Mouse (Mus musculus) stomach, embryonic 15.5 days (tissue): Measurements from ENCODE around the gene Utp6. TPM values are rescaled to one million over a fixed set of nuclear protein-coding genes. Genes with fewer than 3 reads are reported as not detected.
"Not testable (repeated sequence)": the region's sequence is repeated elsewhere in the genome, so short reads cannot be mapped to it uniquely, and the experiment has no call there.

Experiments used
- ATAC-seq: fragments of 200-750 bp; cut with Nextera tagmentation; 2 replicates; pipeline ENCODE4 v1.8.0; 2017; ENCODE audit warnings: low read depth, moderate number of reproducible peaks, moderate TSS enrichment; ENCODE audit not compliant: insufficient read depth, low FRiP score
- H3K27ac ChIP-seq: fragments of 300-500 bp; sonication (generic); 2 replicates; pipeline ENCODE4 v1.5.1; 2015; ENCODE audit warnings: mild to moderate bottlenecking, inconsistent platforms
- H3K27me3 ChIP-seq: fragments of 300-500 bp; sonication (generic); replicated peaks from 2 replicates; pipeline ENCODE4 v1.6.1; 2015; ENCODE audit warnings: inconsistent platforms
- H3K36me3 ChIP-seq: fragments of 300-500 bp; sonication (generic); 2 replicates; pipeline ENCODE4 v1.6.1; 2015; ENCODE audit warnings: inconsistent platforms
- H3K4me1 ChIP-seq: fragments of 300-500 bp; sonication (generic); 2 replicates; pipeline ENCODE4 v1.6.1; 2015; ENCODE audit warnings: inconsistent platforms
- H3K4me2 ChIP-seq: fragments of 300-500 bp; sonication (generic); 2 replicates; pipeline ENCODE4 v1.6.1; 2015; ENCODE audit warnings: mild to moderate bottlenecking, inconsistent platforms
- H3K4me3 ChIP-seq: fragments of 300-500 bp; sonication (generic); replicated peaks from 2 replicates; pipeline ENCODE4 v1.5.1; 2015; ENCODE audit warnings: inconsistent platforms
- H3K9ac ChIP-seq: fragments of 300-500 bp; sonication (generic); 2 replicates; pipeline ENCODE4 v1.6.1; 2015; ENCODE audit warnings: inconsistent platforms
- H3K9me3 ChIP-seq: fragments of 300-500 bp; sonication (generic); 2 replicates; pipeline ENCODE4 v1.6.1; 2016; ENCODE audit warnings: inconsistent platforms
- WGBS: fragments of 180-500 bp; shearing (Covaris S2); methylation state at CpG from one replicate; pipeline ENCODE4 v1.1.7; 2015; 5-methylcytosine and 5-hydroxymethylcytosine counted together
- polyA plus RNA-seq: library from polyadenylated mRNA; unstranded; fragments of >200 nt; fragmentation: Nextera tagmentation; extraction: Ambion mirVana; gene quantifications from 2 replicates; pipeline ENCODE4 v1.2.1, GENCODE M21; 2015

Gene Utp6
- polyA plus RNA-seq, 1 experiment from 2014 or later = 41.9 TPM

- 83% methylated on average over 6 of the region's 6 CpGs for WGBS
- not testable (repeated sequence) for H3K27ac ChIP-seq, H3K9me3 ChIP-seq, H3K4me2 ChIP-seq, H3K9ac ChIP-seq, H3K4me1 ChIP-seq, H3K4me3 ChIP-seq, H3K36me3 ChIP-seq, ATAC-seq
- H3K27me3 ChIP-seq = peaks cover 14% of the 10 kb centered on the region
Observed at GRCm38 (mm10) chr11:79976645-79977044, 14.5 kb upstream of the Utp6 start.

GRCm38 (mm10) chr11:79976222-79976621, 14.0 kb upstream of the Utp6 start:
- H3K4me3 ChIP-seq = no peak overlapping the region
- 94% methylated on average over 1 of the region's 1 CpGs for WGBS

GRCm38 (mm10) chr11:79975377-79975776, 13.2 kb upstream of the Utp6 start:
- H3K9me3 ChIP-seq = no peaks in the 10 kb centered on the region
- H3K4me3 ChIP-seq = no peak overlapping the region
- no peaks in the 10 kb centered on the region for H3K36me3 ChIP-seq
- H3K9ac ChIP-seq = no peak overlapping the region
- ATAC-seq = no peak
- no peak overlapping the region for H3K27ac ChIP-seq
- no peak overlapping the region for H3K4me2 ChIP-seq
- H3K4me1 ChIP-seq = peaks cover 7% of the 10 kb centered on the region
- WGBS = 72% methylated on average over 2 of the region's 2 CpGs
- H3K27me3 ChIP-seq = peaks cover 14% of the 10 kb centered on the region

More at GRCm38 (mm10) chr11:79976222-79976621, 14.0 kb upstream of the Utp6 start:
- peaks cover 14% of the 10 kb centered on the region for H3K27me3 ChIP-seq
- no peak for ATAC-seq
- peaks cover 7% of the 10 kb centered on the region for H3K4me1 ChIP-seq
- no peaks in the 10 kb centered on the region for H3K9me3 ChIP-seq
- no peak overlapping the region for H3K9ac ChIP-seq
- no peaks in the 10 kb centered on the region for H3K36me3 ChIP-seq
- H3K4me2 ChIP-seq = no peak overlapping the region
- no peak overlapping the region for H3K27ac ChIP-seq

GRCm38 (mm10) chr11:79973626-79974476, 11.7 kb upstream of the Utp6 start:
- H3K9me3 ChIP-seq = no peaks in the 10 kb centered on the region
- H3K27me3 ChIP-seq = peaks cover 14% of the 10 kb centered on the region
- peaks cover 7% of the 10 kb centered on the region for H3K4me1 ChIP-seq
- no peaks in the 10 kb centered on the region for H3K36me3 ChIP-seq
- H3K9ac ChIP-seq = peak overlapping the region; percentile 16; the same call in 1 of the 2 replicates
- WGBS = under 1% methylated on average over 41 of the region's 41 CpGs
- H3K27ac ChIP-seq = no peak overlapping the region
- no peak for ATAC-seq
- H3K4me3 ChIP-seq = peak overlapping the region; percentile 49
- peak overlapping the region; percentile 96 for H3K4me2 ChIP-seq

GRCm38 (mm10) chr11:79973133-79973532, 10.9 kb upstream of the Utp6 start:
- Histone ChIP-seq H3K9me3 (no peaks in the 10 kb centered on the region), H3K36me3 (no peaks in the 10 kb centered on the region), H3K9ac (no peak overlapping the region), H3K4me3 (peak overlapping the region; percentile 49), H3K4me1 (peaks cover 7% of the 10 kb centered on the region), H3K27ac (no peak overlapping the region), H3K4me2 (peak overlapping the region; percentile 96), H3K27me3 (peaks cover 14% of the 10 kb centered on the region)
- WGBS = 12% methylated on average over 8 of the region's 8 CpGs
- no peak for ATAC-seq

- WGBS = 77% methylated on average over 10 of the region's 10 CpGs
- no peak for ATAC-seq
- Histone ChIP-seq H3K9me3 (no peaks in the 10 kb centered on the region), H3K4me3 (no peak overlapping the region), H3K27me3 (no peaks in the 10 kb centered on the region; the same call in 1 of the 2 replicates), H3K27ac (no peak overlapping the region), H3K4me1 (0 out of 2 replicates have a peak, but pooled peaks cover 2% of the 10 kb centered on the region), H3K9ac (no peak overlapping the region), H3K36me3 (no peaks in the 10 kb centered on the region), H3K4me2 (no peak overlapping the region)
Observed at GRCm38 (mm10) chr11:79967752-79968151, 5.6 kb upstream of the Utp6 start.

GRCm38 (mm10) chr11:79965896-79966295, 3.7 kb upstream of the Utp6 start:
- Histone ChIP-seq H3K9me3 (no peaks in the 10 kb centered on the region), H3K36me3 (no peaks in the 10 kb centered on the region), H3K27ac (no peak overlapping the region), H3K4me3 (no peak overlapping the region), H3K4me2 (no peak overlapping the region; the same call in 1 of the 2 replicates), H3K27me3 (no peaks in the 10 kb centered on the region), H3K4me1 (0 out of 2 replicates have a peak, but pooled peaks cover 2% of the 10 kb centered on the region), H3K9ac (no peak overlapping the region)
- WGBS = 54% methylated on average over 8 of the region's 8 CpGs
- ATAC-seq = no peak

GRCm38 (mm10) chr11:79963212-79963974, 1.2 kb upstream of the Utp6 start:
- H3K9me3 ChIP-seq = no peaks in the 10 kb centered on the region
- H3K27ac ChIP-seq = no peak overlapping the region
- no peak overlapping the region for H3K9ac ChIP-seq
- H3K4me3 ChIP-seq = no peak overlapping the region; the same call in 1 of the 2 replicates
- H3K4me2 ChIP-seq = peak overlapping the region; percentile 71
- peaks cover 14% of the 10 kb centered on the region for H3K36me3 ChIP-seq
- H3K4me1 ChIP-seq = 0 out of 2 replicates have a peak, but pooled peaks cover 2% of the 10 kb centered on the region
- H3K27me3 ChIP-seq = no peaks in the 10 kb centered on the region
- 33% methylated on average over 8 of the region's 8 CpGs for WGBS
- ATAC-seq = no peak

GRCm38 (mm10) chr11:79962877-79963183, 640 bp upstream of the Utp6 start:
- Histone ChIP-seq H3K27me3 (no peaks in the 10 kb centered on the region), H3K4me1 (0 out of 2 replicates have a peak, but pooled peaks cover 2% of the 10 kb centered on the region), H3K36me3 (peaks cover 19% of the 10 kb centered on the region), H3K4me2 (peak overlapping the region; percentile 71), H3K27ac (peak overlapping the region; percentile 54), H3K9me3 (no peaks in the 10 kb centered on the region), H3K9ac (peak overlapping the region; percentile 46; the same call in 1 of the 2 replicates), H3K4me3 (peak overlapping the region; percentile 68)
- ATAC-seq = no peak
- WGBS = 5% methylated on average over 9 of the region's 9 CpGs

GRCm38 (mm10) chr11:79961346-79962124, 655 bp downstream of the Utp6 start:
- Histone ChIP-seq H3K4me3 (peak overlapping the region; percentile 68), H3K4me1 (0 out of 2 replicates have a peak, but pooled peaks cover 2% of the 10 kb centered on the region), H3K4me2 (peak overlapping the region; percentile 61), H3K27ac (peak overlapping the region; percentile 77), H3K9ac (peak overlapping the region; percentile 67), H3K9me3 (no peaks in the 10 kb centered on the region), H3K36me3 (peaks cover 23% of the 10 kb centered on the region), H3K27me3 (no peaks in the 10 kb centered on the region)
- ATAC-seq = peak; percentile 29; the same call in 1 of the 2 replicates
- WGBS = 4% methylated on average over 27 of the region's 27 CpGs

GRCm38 (mm10) chr11:79947265-79947664, 14.9 kb downstream of the Utp6 start:
- no peaks in the 10 kb centered on the region for H3K9me3 ChIP-seq
- no peak overlapping the region for H3K4me2 ChIP-seq
- 98% methylated on average over 3 of the region's 3 CpGs for WGBS
- no peaks in the 10 kb centered on the region for H3K4me1 ChIP-seq
- no peak overlapping the region for H3K4me3 ChIP-seq
- H3K9ac ChIP-seq = no peak overlapping the region
- H3K27me3 ChIP-seq = no peaks in the 10 kb centered on the region
- no peak for ATAC-seq
- H3K36me3 ChIP-seq = peaks cover 55% of the 10 kb centered on the region
- no peak overlapping the region for H3K27ac ChIP-seq
